Mouse (Mus musculus) hindbrain, embryonic 10.5 days (tissue): ENCODE results near the gene Timm13. TPM values are rescaled to one million over a fixed set of nuclear protein-coding genes. Genes with fewer than 3 reads are reported as not detected.

ENCODE experiments used
- DNase-seq: peaks from one replicate; pipeline ENCODE4 v3.0.0-alpha.2; 2017; ENCODE audit warnings: low spot score
- H3K27ac ChIP-seq: fragments of 300-500 bp; sonication (generic); 2 replicates; pipeline ENCODE4 v1.5.1; 2016; ENCODE audit warnings: mild to moderate bottlenecking, moderate library complexity
- H3K27me3 ChIP-seq: fragments of 300-500 bp; sonication (generic); 2 replicates; pipeline ENCODE4 v1.6.1; 2016; ENCODE audit warnings: mild to moderate bottlenecking; ENCODE audit not compliant: poor library complexity, insufficient read depth, severe bottlenecking
- H3K36me3 ChIP-seq: fragments of 300-500 bp; sonication (generic); 2 replicates; pipeline ENCODE4 v1.6.1; 2016; ENCODE audit warnings: mild to moderate bottlenecking, moderate library complexity
- H3K4me1 ChIP-seq: fragments of 300-500 bp; sonication (generic); replicated peaks from 2 replicates; pipeline ENCODE4 v1.6.1; 2016; ENCODE audit warnings: mild to moderate bottlenecking
- H3K4me3 ChIP-seq: fragments of 300-500 bp; sonication (generic); 2 replicates; pipeline ENCODE4 v1.5.1; 2016; ENCODE audit warnings: mild to moderate bottlenecking, moderate library complexity
- H3K9me3 ChIP-seq: fragments of 300-500 bp; sonication (generic); 2 replicates; pipeline ENCODE4 v1.6.1; 2016; ENCODE audit warnings: mild to moderate bottlenecking, moderate library complexity
- WGBS: fragments of 180-500 bp; shearing (Covaris S2); methylation state at CpG from one replicate; pipeline ENCODE4 v1.1.7; 2016; 5-methylcytosine and 5-hydroxymethylcytosine counted together
- polyA plus RNA-seq: library from polyadenylated mRNA; unstranded; fragments of >200 nt; fragmentation: Nextera tagmentation; extraction: Ambion mirVana; gene quantifications from 2 replicates; pipeline ENCODE4 v1.2.1, GENCODE M21; 2016

Gene Timm13
- polyA plus RNA-seq, 1 experiment from 2014 or later = 391 TPM

GRCm38 (mm10) chr10:80870993-80871392, 29.8 kb downstream of the Timm13 start:
- H3K4me3 ChIP-seq = no peak overlapping the region
- peaks cover 4% of the 10 kb centered on the region; the same call in 1 of the 2 replicates for H3K27me3 ChIP-seq
- H3K36me3 ChIP-seq = peaks cover 28% of the 10 kb centered on the region
- WGBS = 82% methylated on average over 4 of the region's 6 CpGs
- no peaks in the 10 kb centered on the region for H3K9me3 ChIP-seq
- H3K27ac ChIP-seq = no peak overlapping the region
- DNase-seq = no peak
- H3K4me1 ChIP-seq = peaks cover 18% of the 10 kb centered on the region

DNA sequence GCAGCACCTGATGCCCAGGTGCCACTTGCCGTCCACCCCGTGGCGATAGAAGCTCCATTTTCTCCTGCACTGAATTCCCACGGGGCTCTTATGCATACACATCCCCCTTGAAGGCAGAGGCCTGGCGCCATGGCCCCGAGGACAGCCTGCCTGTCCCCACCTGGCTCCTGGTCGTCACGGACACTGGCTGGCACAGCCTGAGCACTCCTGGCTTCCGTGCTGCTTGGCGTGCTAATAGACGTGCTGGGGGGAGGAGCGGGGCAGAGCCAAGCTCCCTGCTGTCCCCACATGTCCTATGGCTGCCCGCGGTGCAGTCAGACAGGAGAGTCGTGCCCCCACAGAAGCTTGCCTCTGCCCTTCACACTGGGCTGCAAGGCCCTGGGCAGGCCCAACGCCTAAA, 36.3 kb downstream of the Timm13 start:
- Histone ChIP-seq H3K9me3 (no peaks in the 10 kb centered on the region), H3K27me3 (no peaks in the 10 kb centered on the region), H3K4me1 (no peaks in the 10 kb centered on the region; the same call in 1 of the 2 replicates), H3K36me3 (peaks cover 83% of the 10 kb centered on the region), H3K27ac (no peak overlapping the region), H3K4me3 (no peak overlapping the region)
- DNase-seq = no peak
- WGBS = 93% methylated on average over 16 of the region's 16 CpGs

- H3K4me3 ChIP-seq = no peak overlapping the region
- no peak for DNase-seq
- 85% methylated on average over 5 of the region's 5 CpGs for WGBS
- no peaks in the 10 kb centered on the region for H3K9me3 ChIP-seq
- H3K4me1 ChIP-seq = peaks cover 17% of the 10 kb centered on the region
- H3K36me3 ChIP-seq = peaks cover 67% of the 10 kb centered on the region
- H3K27ac ChIP-seq = no peak overlapping the region
- no peaks in the 10 kb centered on the region for H3K27me3 ChIP-seq
Measured at GRCm38 (mm10) chr10:80862305-80862704, 38.5 kb downstream of the Timm13 start.

DNA sequence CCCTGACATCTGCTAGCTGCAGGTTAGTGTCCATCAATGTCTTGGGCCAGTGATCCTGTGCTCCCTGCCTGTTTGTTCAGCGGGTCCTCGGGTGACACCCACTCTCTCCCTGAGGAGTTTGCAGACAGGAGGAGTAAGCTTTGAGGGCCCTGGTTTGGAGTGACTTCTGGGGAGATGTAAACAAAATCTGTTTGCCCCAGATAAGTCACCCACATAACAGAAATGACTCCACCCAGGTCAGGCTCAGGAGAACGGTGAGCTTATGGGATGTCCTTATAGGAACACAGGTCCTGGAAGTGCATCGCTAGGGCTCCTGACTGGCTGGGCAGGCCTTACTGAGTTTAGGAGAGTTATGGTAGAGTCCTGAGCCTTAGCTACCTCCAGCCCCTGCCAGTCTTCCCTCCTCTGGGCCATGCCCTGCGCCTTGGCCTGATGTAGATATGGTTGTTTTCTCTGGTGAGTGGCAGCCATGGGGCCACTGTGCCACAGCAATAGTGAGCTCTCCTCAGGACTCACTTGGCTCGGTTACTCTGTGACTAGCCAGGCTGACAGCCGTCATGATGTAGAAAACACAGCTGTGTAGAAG, 42.3 kb downstream of the Timm13 start:
- H3K4me3 ChIP-seq = peak overlapping the region; percentile 79
- no peak for DNase-seq
- H3K9me3 ChIP-seq = no peaks in the 10 kb centered on the region
- H3K27ac ChIP-seq = peak overlapping the region; percentile 92; the same call in 1 of the 2 replicates
- H3K36me3 ChIP-seq = peaks cover 32% of the 10 kb centered on the region
- WGBS = 79% methylated on average over 7 of the region's 7 CpGs
- H3K4me1 ChIP-seq = peaks cover 50% of the 10 kb centered on the region
- H3K27me3 ChIP-seq = no peaks in the 10 kb centered on the region

GRCm38 (mm10) chr10:80857848-80858247, 42.9 kb downstream of the Timm13 start:
- no peaks in the 10 kb centered on the region for H3K9me3 ChIP-seq
- peak overlapping the region; percentile 92 for H3K27ac ChIP-seq
- H3K36me3 ChIP-seq = peaks cover 32% of the 10 kb centered on the region
- WGBS = 53% methylated on average over 3 of the region's 3 CpGs
- no peak for DNase-seq
- H3K4me1 ChIP-seq = peaks cover 54% of the 10 kb centered on the region
- H3K4me3 ChIP-seq = peak overlapping the region; percentile 79
- no peaks in the 10 kb centered on the region for H3K27me3 ChIP-seq

DNA sequence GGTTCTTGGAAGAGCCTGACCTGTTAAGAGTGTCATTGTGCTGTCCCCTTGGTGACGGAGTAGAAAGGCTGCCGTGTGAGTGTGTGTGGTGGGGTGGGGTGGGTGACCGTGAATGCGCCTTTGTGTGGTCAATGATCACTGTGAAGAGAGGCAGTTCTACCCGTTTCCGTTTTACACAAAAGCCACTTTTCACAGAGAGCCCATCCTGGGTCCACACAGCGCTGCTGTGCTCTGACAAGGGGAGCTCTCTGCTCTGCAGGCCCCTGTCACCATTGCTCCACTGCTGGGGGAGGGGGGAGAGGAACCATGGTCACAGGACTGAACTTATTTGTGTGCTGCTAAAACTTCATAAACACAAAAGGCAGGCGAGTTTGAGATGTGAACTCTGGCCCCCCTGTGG, 43.4 kb downstream of the Timm13 start:
- H3K27ac ChIP-seq = peak overlapping the region; percentile 92
- H3K36me3 ChIP-seq = peaks cover 30% of the 10 kb centered on the region
- peak overlapping the region; percentile 79; the same call in 1 of the 2 replicates for H3K4me3 ChIP-seq
- peaks cover 54% of the 10 kb centered on the region for H3K4me1 ChIP-seq
- no peaks in the 10 kb centered on the region for H3K9me3 ChIP-seq
- H3K27me3 ChIP-seq = no peaks in the 10 kb centered on the region
- WGBS = 49% methylated on average over 8 of the region's 8 CpGs
- DNase-seq = peak; percentile 28

DNA sequence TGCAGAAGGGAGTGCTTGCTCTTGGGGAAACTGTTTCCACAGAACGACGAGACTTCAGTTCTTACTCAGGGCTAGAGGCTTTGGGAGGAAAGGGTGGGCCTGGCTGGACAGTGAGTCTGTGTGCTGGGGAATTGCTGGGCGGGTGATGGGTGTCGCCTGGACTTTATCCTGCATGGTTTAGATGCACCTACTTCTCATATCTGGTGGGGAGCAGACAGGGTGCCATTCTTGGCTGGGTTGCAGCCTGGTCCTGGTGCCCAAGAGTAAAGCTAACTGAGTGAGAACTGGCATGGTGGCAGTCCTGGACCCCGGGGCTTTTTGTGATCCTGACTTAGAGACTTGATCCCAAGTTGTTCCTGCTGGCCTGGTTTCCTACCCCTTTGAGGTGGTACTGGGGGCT, 43.9 kb downstream of the Timm13 start:
- no peak for DNase-seq
- peak overlapping the region; percentile 92 for H3K27ac ChIP-seq
- peaks cover 30% of the 10 kb centered on the region for H3K36me3 ChIP-seq
- no peaks in the 10 kb centered on the region for H3K27me3 ChIP-seq
- no peaks in the 10 kb centered on the region for H3K9me3 ChIP-seq
- peak overlapping the region; percentile 79; the same call in 1 of the 2 replicates for H3K4me3 ChIP-seq
- WGBS = 82% methylated on average over 5 of the region's 5 CpGs
- H3K4me1 ChIP-seq = peaks cover 54% of the 10 kb centered on the region

DNA sequence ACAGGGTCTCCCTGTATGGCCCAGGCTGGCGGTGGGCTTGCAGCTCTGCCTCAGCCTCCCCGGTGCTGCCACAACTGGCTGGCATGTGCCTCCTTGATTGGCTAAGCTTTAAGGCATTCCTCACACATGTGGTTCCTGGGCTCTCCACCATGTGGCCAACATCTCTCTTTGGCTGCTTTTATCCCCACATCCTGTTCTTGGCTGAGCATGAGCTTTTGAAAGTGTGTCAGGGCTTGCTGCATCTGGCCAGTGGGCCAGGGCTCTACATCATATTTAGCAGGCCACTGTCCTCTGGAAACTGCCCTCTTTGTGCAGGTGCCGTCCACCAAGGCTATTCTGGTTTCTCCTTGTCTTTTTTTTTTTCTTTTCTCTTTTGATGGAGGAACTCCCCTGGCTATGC, 44.5 kb downstream of the Timm13 start:
- peak overlapping the region; percentile 92; the same call in 1 of the 2 replicates for H3K27ac ChIP-seq
- H3K4me1 ChIP-seq = peaks cover 54% of the 10 kb centered on the region
- H3K9me3 ChIP-seq = no peaks in the 10 kb centered on the region
- H3K4me3 ChIP-seq = peak overlapping the region; percentile 79
- peak; percentile 21 for DNase-seq
- WGBS = 75% methylated on average over 3 of the region's 3 CpGs
- no peaks in the 10 kb centered on the region for H3K27me3 ChIP-seq
- peaks cover 30% of the 10 kb centered on the region for H3K36me3 ChIP-seq

DNA sequence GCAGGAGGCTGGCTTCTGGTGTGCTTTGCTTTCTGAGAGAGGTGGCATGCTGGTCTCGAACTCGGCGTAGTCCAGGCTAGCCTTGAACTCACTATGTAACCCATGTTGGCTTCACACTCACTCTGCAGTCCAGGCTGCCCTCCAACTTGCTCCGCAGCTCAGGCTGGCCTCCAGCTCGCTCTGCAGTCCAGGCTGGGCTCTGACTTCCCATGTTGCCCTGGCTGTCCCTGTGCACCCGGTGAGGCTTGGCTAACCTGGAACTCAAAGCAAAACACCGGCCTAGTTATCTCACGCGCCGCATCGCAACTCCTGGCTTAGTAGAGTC, 45.1 kb downstream of the Timm13 start:
- no peak for DNase-seq
- H3K9me3 ChIP-seq = no peaks in the 10 kb centered on the region
- peak overlapping the region; percentile 92 for H3K27ac ChIP-seq
- peak overlapping the region; percentile 79 for H3K4me3 ChIP-seq
- peaks cover 54% of the 10 kb centered on the region for H3K4me1 ChIP-seq
- H3K36me3 ChIP-seq = peaks cover 31% of the 10 kb centered on the region
- no peaks in the 10 kb centered on the region for H3K27me3 ChIP-seq
- WGBS = 22% methylated on average over 11 of the region's 11 CpGs

DNA sequence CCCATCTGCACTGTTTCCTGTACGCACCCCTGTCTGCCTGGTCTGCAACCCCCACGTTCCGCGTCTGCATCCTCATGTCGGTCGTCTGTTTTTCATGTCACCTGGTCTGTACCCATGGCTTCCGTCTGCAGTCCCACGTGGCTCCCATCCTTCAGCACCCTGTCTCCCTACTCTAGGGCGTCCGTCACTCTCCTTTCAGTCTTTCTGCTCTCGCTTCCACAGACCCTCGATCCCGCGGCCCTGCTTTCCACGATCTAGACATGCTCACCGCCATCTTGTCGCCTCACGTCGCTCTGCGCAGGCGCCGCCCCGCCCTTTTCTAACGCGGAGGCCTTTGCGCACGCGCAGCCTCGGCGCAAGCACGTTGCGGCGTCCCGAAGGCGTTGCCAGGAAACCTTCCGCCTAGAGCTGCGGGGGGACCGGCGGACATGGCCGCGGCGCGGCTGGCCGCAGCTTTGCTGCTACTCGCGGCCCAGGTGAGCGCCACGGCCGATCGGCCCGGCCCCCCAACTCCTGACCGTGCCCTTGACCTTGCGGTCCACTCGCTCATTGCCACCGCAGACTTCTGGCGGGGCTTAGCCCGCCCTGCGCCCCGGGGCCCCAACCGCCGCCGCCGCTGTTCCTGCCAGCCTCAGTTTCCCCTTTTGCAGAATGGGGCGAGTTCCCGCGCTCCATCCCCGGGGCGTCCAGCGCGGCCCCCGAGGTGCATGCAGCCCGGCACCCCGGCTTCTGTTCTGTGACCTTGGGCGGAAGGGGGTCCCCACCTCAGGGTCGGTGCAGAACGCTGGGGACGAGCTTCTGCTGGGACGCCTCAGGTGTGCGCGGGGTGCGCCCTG, 45.6 kb downstream of the Timm13 start, which contains the start of the genes Lsm7 and Sppl2b:
TSS of gene Lsm7 (minus strand) at position 297 of the 836 bp plus-strand sequence.
TSS of gene Sppl2b (plus strand) at position 363 of the 836 bp plus-strand sequence.
- Histone ChIP-seq H3K9me3 (no peaks in the 10 kb centered on the region), H3K36me3 (peaks cover 34% of the 10 kb centered on the region), H3K27ac (peak within 1 kb of the TSS; percentile 92), H3K4me1 (peaks cover 54% of the 10 kb centered on the region), H3K4me3 (peak within 1 kb of the TSS; percentile 79), H3K27me3 (no peaks in the 10 kb centered on the region)
- peak; percentile 97 for DNase-seq
- WGBS = under 1% methylated on average over 81 of the region's 81 CpGs

Other genes starting within 250 kb of the Timm13 start
- 77.0 and 77.1 TPM in 2 replicates for gene Btbd2, start 243.9 kb downstream of the Timm13 start, polyA plus RNA-seq
- 93.2 and 97.8 TPM in 2 replicates for gene Mknk2, start 222.9 kb downstream of the Timm13 start, polyA plus RNA-seq
- 68.8 and 77.2 TPM in 2 replicates for gene Mob3a, start 199.0 kb downstream of the Timm13 start, polyA plus RNA-seq
- 13.7 and 18.7 TPM in 2 replicates for gene Izumo4, start 198.8 kb downstream of the Timm13 start, polyA plus RNA-seq
- 59.9 and 65.8 TPM in 2 replicates for gene Ap3d1, start 158.7 kb downstream of the Timm13 start, polyA plus RNA-seq
- 20.3 and 22.8 TPM in 2 replicates for gene Dot1l, start 145.8 kb downstream of the Timm13 start, polyA plus RNA-seq
- 109 and 119 TPM in 2 replicates for gene Sf3a2, start 102.8 kb downstream of the Timm13 start, polyA plus RNA-seq
- gene Plekhj1, start 102.3 kb downstream of the Timm13 start, polyA plus RNA-seq = 189 and 192 TPM in 2 replicates
- 0.12 and 0.16 TPM in 2 replicates for gene Amh, start 95.7 kb downstream of the Timm13 start, polyA plus RNA-seq
- 0.65 and 0.68 TPM in 2 replicates for gene Jsrp1, start 87.5 kb downstream of the Timm13 start, polyA plus RNA-seq
- 2,287 and 2,328 TPM in 2 replicates for gene Oaz1, start 74.3 kb downstream of the Timm13 start, polyA plus RNA-seq
- gene Lingo3, start 56.9 kb downstream of the Timm13 start, polyA plus RNA-seq = 0.61 and 0.93 TPM in 2 replicates
- gene Lsm7, start 45.8 kb downstream of the Timm13 start, polyA plus RNA-seq = 314 and 327 TPM in 2 replicates
- 46.3 and 52.9 TPM in 2 replicates for gene Sppl2b, start 45.7 kb downstream of the Timm13 start, polyA plus RNA-seq
- 0.04 and 0.14 TPM in 2 replicates for gene Tmprss9, start 29.1 kb downstream of the Timm13 start, polyA plus RNA-seq
- gene Lmnb2, start 17.3 kb upstream of the Timm13 start, polyA plus RNA-seq = 65.8 and 78.4 TPM in 2 replicates
- 9.8 and 11.8 TPM in 2 replicates for gene Gadd45b, start 29.1 kb upstream of the Timm13 start, polyA plus RNA-seq
- gene Gng7, start 114.0 kb upstream of the Timm13 start, polyA plus RNA-seq = 7.1 and 8.6 TPM in 2 replicates
- 4.6 and 9.8 TPM in 2 replicates for gene Diras1, start 124.7 kb upstream of the Timm13 start, polyA plus RNA-seq
- gene Slc39a3, start 136.5 kb upstream of the Timm13 start, polyA plus RNA-seq = 16.9 and 26.7 TPM in 2 replicates
- 276 and 320 TPM in 2 replicates for gene Sgta, start 159.2 kb upstream of the Timm13 start, polyA plus RNA-seq
- 85.4 and 106 TPM in 2 replicates for gene Thop1, start 169.1 kb upstream of the Timm13 start, polyA plus RNA-seq
- gene Creb3l3, start 197.9 kb upstream of the Timm13 start, polyA plus RNA-seq = 0.29 and 0.30 TPM in 2 replicates
- 218 and 261 TPM in 2 replicates for gene Map2k2, start 204.9 kb upstream of the Timm13 start, polyA plus RNA-seq
- 9.4 and 12.4 TPM in 2 replicates for gene Zbtb7a, start 234.3 kb upstream of the Timm13 start, polyA plus RNA-seq